Mouse (Mus musculus): ENCODE measurements at regions not wholly inside any gene's neighbourhood (a gene's known extent, or its start where the extent isn't known, plus 50 kb on each side); places are given as distances from the start of the nearest gene placed in this dataset.
"Not testable (repeated sequence)": the region's sequence is repeated elsewhere in the genome, so short reads cannot be mapped to it uniquely, and the experiment has no call there.

DNA sequence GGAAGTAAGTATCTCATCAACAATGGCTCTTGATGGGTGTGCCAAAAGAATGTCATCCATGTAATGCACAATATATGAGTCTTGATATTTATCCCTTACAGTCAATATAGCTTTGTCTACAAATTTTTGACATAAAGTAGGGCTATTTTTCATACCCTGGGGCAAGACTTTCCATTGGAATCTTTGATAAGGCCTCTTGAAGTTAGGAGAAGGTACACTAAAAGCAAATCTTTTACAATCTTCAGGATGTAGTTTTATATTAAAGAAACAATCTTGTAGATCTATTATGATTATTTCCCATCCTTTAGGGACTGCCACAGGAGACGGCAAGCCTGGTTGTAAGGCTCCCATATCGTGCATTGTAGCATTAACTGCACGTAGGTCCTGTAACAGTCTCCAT, 1038.8 kb upstream of the Sel1l start:
- in situ Hi-C loops (cut with MboI, MseI), result no loop called here

DNA sequence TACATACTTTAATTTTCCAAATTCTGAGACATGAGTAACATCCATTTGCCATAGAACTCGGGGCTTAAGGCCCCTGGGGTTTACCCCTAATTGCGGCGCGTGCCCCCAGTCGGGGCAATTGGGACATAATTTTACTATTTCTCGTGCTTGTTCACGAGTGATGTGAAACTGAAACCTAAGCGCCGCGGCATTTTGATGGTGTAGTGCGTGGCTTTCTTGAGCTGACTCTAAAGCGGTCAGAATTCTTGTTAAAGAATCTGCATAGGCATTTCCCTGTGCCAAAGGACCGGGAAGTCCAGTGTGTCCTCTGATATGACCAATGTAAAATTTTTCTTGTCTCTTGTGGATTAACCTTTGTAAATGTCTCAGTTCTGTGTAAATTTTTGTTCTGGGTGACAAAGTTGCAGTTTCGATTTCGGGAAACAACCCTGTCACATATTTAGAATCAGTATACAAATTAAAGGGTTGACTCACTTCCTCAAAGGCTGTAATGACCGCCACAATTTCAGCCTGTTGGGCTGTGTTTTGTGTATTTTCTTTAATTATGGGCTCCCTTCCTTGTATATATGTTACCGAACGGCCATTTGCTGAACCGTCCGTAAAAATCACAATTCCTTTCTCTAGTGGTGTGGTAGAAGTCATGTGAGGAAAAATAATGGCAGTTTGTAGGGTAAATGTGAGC, 1037.6 kb upstream of the Sel1l start:
- in situ Hi-C loops (cut with MboI, MseI), result not testable (repeated sequence)

- in situ Hi-C loops (cut with MboI, MseI), result not testable (repeated sequence)
These were observed 1035.1 kb upstream of the Sel1l start for GRCm38 (mm10) chr12:92884014-92884413.

GRCm38 (mm10) chr12:92883091-92883490, 1034.1 kb upstream of the Sel1l start:
- in situ Hi-C loops (cut with MboI, MseI), result not testable (repeated sequence)

DNA sequence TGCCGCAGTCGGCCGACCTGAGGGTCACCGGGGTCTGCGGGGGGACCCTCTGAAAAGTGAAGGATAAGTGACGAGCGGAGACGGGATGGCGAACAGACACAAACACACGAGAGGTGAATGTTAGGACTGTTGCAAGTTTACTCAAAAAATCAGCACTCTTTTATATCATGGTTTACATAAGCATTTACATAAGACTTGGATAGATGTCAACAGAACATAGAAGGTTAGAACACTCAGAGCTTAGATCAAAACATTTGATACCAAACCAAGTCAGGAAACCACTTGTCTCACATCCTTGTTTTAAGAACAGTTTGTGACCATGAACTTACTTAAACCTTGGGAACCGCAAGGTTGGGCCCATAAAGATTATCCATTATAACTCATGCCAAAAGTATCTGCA, 1033.6 kb upstream of the Sel1l start:
- in situ Hi-C loops (cut with MboI, MseI), result not testable (repeated sequence)

DNA sequence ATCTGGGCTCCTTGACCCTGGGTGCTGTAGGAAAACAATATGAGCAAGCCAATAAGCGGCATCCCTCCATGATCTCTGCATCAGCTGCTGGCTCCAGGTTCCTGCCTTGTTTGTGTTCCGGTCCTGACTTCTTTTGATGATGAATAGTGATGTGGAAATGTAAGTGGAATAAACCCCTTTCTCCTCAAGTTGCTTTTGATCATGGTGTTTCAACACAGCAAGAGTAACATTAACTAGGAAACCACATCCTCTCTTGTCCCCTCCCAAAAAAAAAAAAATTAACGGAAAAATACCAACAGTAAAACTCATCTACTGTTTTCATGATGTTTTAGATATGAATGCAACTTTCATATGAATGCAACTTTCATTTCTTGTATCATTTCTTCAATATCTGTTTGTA, 1024.6 kb upstream of the Sel1l start:
- in situ Hi-C loops (cut with MboI, MseI), result no loop called here

DNA sequence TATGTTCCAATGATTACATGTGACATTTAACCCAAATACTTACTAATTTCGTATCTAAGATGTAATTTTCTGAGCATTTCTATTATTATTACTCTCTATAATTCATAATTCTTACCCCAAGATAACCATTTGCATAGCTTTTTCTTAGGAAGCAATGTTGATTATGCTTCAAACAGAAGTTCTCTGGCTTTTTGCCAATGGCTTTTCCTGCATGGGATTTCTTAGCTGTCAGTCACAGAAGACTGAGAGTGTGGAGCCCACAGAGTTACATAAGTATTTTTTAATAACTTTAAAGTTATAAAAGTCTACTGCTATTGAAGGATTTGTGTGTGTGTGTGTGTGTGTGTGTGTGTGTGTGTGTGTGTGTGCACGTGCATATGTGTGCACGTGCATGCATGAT, 1020.4 kb upstream of the Sel1l start:
- in situ Hi-C loops (cut with MboI, MseI), result no loop called here

DNA sequence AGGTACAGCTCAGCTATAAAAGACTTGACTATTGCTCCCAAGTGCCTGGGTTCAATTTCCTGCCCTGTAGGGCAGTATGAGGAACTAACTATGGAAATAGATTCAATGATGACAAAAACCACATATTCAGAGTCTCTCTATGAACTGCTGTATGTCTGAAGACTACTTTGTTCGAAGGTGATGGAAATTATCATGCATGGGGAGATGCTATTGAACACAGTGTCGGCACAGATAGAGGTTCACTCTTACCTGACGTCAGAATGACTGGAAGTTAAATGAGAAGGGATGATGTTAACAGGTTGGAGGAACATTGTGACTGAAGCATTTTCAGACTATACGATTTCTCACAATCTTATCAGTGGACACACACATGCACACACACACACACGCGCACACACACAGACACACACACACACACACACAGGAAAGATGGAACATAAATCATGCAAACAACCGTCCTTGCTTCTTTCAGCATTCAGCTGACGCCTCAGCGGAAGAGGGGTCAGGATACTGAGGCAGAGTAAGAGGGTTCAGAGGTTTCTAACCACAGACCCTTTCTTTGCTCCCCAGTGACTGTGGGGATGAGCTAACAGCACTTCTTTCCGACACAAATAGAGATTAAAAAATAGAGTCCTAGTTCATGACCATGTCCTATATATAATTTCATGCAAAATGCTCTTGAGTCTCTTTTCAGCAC, 974.3 kb upstream of the Sel1l start:
- in situ Hi-C loops (cut with MboI, MseI), result no loop called here

DNA sequence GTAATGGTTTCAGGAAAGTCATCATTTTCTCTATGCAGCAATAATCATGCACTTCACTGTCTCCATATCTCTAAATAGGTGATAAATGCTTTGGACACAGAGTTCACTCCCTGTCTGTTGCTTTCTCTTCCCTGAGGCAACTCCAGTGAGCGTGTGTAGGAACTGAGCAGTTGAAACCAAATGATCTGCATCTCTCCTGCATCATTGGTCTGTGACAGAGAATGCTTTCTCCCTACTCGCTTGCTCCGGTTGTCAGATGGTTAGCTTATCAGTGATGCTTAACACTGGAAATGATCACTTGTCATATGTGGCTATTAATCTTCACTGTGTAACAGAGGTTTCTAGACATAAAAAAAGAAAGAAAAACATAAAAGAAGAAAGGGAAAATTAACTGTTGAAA, 969.7 kb upstream of the Sel1l start:
- in situ Hi-C loops (cut with MboI, MseI), result no loop called here

DNA sequence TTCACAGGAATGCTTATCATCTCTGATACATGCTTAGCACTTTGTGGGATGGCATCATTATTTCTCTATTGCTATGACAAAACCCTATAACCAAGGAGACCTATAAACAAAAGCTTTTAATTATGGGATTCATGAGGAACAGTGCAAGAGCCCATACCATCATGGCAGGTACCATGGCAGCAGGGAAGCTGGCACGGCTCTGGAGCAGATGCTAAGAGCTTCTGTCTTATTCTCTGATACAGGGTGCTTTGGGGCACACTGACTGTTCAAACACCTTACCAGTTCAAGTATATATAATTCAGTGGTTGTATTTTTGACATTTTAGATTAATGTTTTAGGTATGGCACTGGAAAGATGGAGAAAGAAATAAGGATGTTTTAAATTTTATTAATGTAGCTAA, 952.2 kb upstream of the Sel1l start:
- in situ Hi-C loops (cut with MboI, MseI), result no loop called here

GRCm38 (mm10) chr12:92783362-92783761, 934.4 kb upstream of the Sel1l start:
- in situ Hi-C loops (cut with MboI, MseI), result loop anchor here in 1 of 2 experiments (25.0 kb wide), 1 partner anchor 921 kb away; no protein-coding TSS in a partner anchor

DNA sequence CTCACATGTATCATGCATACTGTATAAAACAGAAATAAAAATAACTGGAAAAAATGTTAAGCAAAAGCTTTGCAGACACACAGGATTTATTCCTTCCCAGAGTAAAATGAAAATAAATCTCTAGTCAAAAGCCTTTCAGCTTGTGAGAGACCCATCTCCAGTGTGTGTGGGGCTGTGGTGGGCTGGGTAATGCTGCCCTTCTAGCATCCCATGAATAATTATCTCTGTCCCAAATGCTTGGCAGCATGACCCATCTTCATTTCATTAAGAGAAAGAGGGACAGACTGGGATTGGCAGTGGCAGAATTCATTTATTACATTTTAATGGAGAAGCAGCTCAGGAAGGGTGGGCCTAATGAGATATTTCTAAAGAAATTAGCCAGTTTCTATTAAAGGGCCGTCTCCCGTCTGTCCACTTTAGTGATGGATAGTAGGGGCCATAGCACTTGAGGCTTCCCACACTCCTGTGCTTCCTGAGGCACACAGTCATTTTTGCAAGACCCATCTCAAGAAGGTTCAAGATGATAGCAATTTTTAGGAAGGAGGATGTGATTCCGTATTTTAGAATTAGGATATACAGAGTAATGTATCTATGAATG, 930.8 kb upstream of the Sel1l start:
- in situ Hi-C loops (cut with MboI, MseI), result loop anchor here in 1 of 2 experiments (25.0 kb wide), 1 partner anchor 917 kb away; no protein-coding TSS in a partner anchor

- in situ Hi-C loops (cut with MboI, MseI), result loop anchor here in 1 of 2 experiments (25.0 kb wide), 1 partner anchor 913 kb away; no protein-coding TSS in a partner anchor
These were observed 926.7 kb upstream of the Sel1l start for GRCm38 (mm10) chr12:92775668-92776067.

GRCm38 (mm10) chr12:92748576-92748975, 899.6 kb upstream of the Sel1l start:
- in situ Hi-C loops (cut with MboI, MseI), result no loop called here

- in situ Hi-C loops (cut with MboI, MseI), result no loop called here
These were observed 891.9 kb upstream of the Sel1l start for GRCm38 (mm10) chr12:92740818-92741217.

- in situ Hi-C loops (cut with MboI, MseI), result no loop called here
These were observed 890.2 kb upstream of the Sel1l start for GRCm38 (mm10) chr12:92739196-92739595.

GRCm38 (mm10) chr12:92737623-92738370, 888.8 kb upstream of the Sel1l start:
- in situ Hi-C loops (cut with MboI, MseI), result no loop called here

DNA sequence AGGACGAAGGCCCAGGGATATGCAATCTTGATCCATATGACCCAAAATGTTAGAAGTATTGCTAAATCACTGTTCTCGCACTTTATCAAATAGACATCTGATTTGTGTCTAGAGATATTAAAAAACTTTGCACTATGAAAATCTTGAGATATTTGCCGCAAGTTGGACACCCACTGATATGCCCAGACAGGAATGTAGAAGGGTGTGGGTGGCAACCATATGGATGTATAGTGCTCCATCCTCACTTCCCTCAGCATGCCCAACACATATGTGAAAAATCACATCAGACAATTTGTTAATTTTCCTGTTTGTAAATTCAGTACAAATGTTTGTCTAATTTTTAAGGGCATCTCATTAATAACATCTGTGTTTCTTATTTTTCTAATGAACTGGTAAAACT, 874.1 kb upstream of the Sel1l start:
- in situ Hi-C loops (cut with MboI, MseI), result no loop called here

DNA sequence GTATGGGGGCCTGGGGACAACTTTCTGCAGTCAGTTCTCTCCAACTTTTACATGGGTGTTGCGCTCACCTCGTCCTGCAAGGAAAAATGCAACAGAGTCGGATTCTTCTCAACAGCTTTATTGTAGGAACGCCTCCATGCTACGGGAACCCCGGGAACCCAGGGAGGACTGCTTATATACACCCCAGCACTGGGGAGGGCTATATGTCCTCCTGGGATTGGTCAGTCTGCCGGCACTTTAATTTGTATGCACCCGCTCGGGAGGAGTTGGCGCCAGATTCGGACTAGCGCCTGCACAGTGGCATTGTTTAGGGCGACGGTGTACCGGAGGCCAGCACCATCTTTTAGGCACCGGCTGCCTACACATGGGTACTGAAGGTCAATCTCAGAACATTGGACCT, 864.5 kb upstream of the Sel1l start:
- in situ Hi-C loops (cut with MboI, MseI), result no loop called here

- in situ Hi-C loops (cut with MboI, MseI), result no loop called here
These were observed 859.5 kb upstream of the Sel1l start for GRCm38 (mm10) chr12:92708466-92708865.

GRCm38 (mm10) chr12:92703731-92704130, 854.8 kb upstream of the Sel1l start:
- in situ Hi-C loops (cut with MboI, MseI), result no loop called here

DNA sequence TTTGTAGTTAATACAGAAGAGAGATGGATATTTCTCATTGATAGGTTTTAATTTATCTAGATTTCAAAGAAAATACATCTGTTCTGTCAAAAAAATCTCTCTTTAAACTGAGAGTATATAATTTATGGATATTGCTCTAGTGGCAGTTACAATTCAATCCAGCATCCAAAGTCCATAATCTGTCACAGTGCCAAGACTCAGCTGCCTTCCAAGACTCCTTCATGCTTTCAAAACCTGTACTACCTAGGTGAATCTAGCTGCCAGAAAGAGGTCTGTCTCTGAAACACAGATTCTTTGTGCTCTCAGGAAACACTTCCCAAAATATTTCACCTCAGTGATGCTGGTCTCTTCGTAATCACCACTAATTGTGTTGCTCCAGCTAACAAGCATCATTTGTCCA, 844.0 kb upstream of the Sel1l start:
- in situ Hi-C loops (cut with MboI, MseI), result no loop called here
